Mouse (Mus musculus): ENCODE measurements around the gene Lmo3.

DNA sequence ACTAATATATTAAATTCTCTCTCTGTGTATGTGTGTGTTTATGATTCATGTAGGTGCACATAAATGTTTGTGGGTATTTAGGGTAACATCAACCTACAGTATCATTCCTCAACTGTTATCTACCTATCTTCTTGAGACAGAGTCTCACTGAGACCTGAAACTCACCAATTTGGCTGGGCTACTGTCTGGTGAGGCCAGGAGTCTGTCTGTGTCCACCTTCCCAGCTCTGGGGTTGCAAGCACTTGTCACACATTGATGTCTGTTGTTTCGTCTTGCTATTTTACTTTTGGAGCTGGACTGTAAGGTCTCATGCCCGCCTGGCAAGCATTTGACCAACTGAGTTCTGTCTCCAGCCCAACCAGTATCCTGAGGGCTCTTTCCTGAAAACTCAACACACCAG, 210.6 kb downstream of the Lmo3 start:
- TF ChIP-seq POLR2A (IDR thresholded peaks at IDR 0.05; ENCODE audit: insufficient read depth, low read length): no peak
- TF ChIP-seq EP300 (IDR thresholded peaks at IDR 0.05; ENCODE audit: insufficient read depth, low read depth, low read length): no peak
